Mouse (Mus musculus) MEL (cell line): ENCODE data around the gene Mpl.

Experiments
- CTCF ChIP-seq, 3 experiments: IDR thresholded peaks in 2 of 3; conservative IDR thresholded peaks in 1 of 3; 2 replicates each; pipeline ENCODE4 v1.5.1; 2011 to 2012; ENCODE audit warnings: low read length in 3 of 3, low read depth in 2 of 3, mild to moderate bottlenecking in 2 of 3, improper control_type of control experiment in 1 of 3, inconsistent platforms in 1 of 3, mixed read lengths in 1 of 3, moderate library complexity in 1 of 3; ENCODE audit not compliant: control insufficient read depth in 1 of 3, insufficient read depth in 1 of 3, poor library complexity in 1 of 3, severe bottlenecking in 1 of 3
- EP300 ChIP-seq, 2 experiments: IDR thresholded peaks; 2 replicates each; pipeline ENCODE4 v1.6.1; 2011; ENCODE audit warnings: improper control_type of control experiment in 2 of 2, low read length in 2 of 2, low read depth in 1 of 2, mild to moderate bottlenecking in 1 of 2
- GABPA ChIP-seq: IDR thresholded peaks from 2 replicates; pipeline ENCODE4 v1.6.1; 2012; ENCODE audit warnings: low read depth, mild to moderate bottlenecking, inconsistent platforms, low read length, improper control_type of control experiment, moderate library complexity
- KAT2A ChIP-seq: conservative IDR thresholded peaks from 2 replicates; pipeline ENCODE4 v1.6.1; 2012; ENCODE audit warnings: low read depth, low read length, improper control_type of control experiment, inconsistent platforms
- MAFK ChIP-seq: IDR thresholded peaks from 2 replicates; pipeline ENCODE4 v1.6.1; 2011; ENCODE audit warnings: low read depth, mild to moderate bottlenecking, low read length, improper control_type of control experiment, borderline replicate concordance
- MEF2A ChIP-seq: IDR thresholded peaks from 2 replicates; pipeline ENCODE4 v1.6.1; 2014; ENCODE audit warnings: low read depth, mild to moderate bottlenecking, inconsistent platforms, low read length, improper control_type of control experiment; ENCODE audit not compliant: poor library complexity, insufficient replicate concordance, severe bottlenecking; ENCODE audit errors: extremely low read depth
- MXI1 ChIP-seq: IDR thresholded peaks from 2 replicates; pipeline ENCODE4 v1.6.1; 2011; ENCODE audit warnings: mild to moderate bottlenecking, low read depth, low read length, improper control_type of control experiment
- NELFE ChIP-seq: IDR thresholded peaks from 2 replicates; pipeline ENCODE4 v1.6.1; 2011; ENCODE audit warnings: low read depth, low read length, improper control_type of control experiment
- POLR2A ChIP-seq, 2 experiments: IDR thresholded peaks; 2 replicates each; pipeline ENCODE4 v1.6.1; 2011 to 2012; ENCODE audit warnings: low read length in 2 of 2, mild to moderate bottlenecking in 2 of 2, control low read depth in 1 of 2, improper control_type of control experiment in 1 of 2, low read depth in 1 of 2, moderate library complexity in 1 of 2; ENCODE audit not compliant: control insufficient read depth in 1 of 2, insufficient read depth in 1 of 2, poor library complexity in 1 of 2
- TBP ChIP-seq: IDR thresholded peaks from 2 replicates; pipeline ENCODE4 v1.8.0; 2011; ENCODE audit warnings: low read depth, low read length, improper control_type of control experiment
- UBTF ChIP-seq: IDR thresholded peaks from 2 replicates; pipeline ENCODE4 v1.6.1; 2012; ENCODE audit warnings: low read depth, mild to moderate bottlenecking, inconsistent platforms, low read length, improper control_type of control experiment, moderate library complexity, borderline replicate concordance; ENCODE audit not compliant: insufficient read depth
- USF1 ChIP-seq: IDR thresholded peaks from 2 replicates; pipeline ENCODE4 v1.6.1; 2014; ENCODE audit warnings: low read depth, mild to moderate bottlenecking, inconsistent platforms, low read length, improper control_type of control experiment, moderate library complexity
- USF2 ChIP-seq, 2 experiments: IDR thresholded peaks; 2 replicates each; pipeline ENCODE4 v1.6.1; 2011 to 2012; ENCODE audit warnings: improper control_type of control experiment in 2 of 2, low read length in 2 of 2, borderline replicate concordance in 1 of 2, inconsistent platforms in 1 of 2, low read depth in 1 of 2, mild to moderate bottlenecking in 1 of 2; ENCODE audit not compliant: insufficient read depth in 1 of 2
- ZKSCAN1 ChIP-seq: IDR thresholded peaks from 2 replicates; pipeline ENCODE4 v1.6.1; 2012; ENCODE audit warnings: low read depth, mild to moderate bottlenecking, inconsistent platforms, low read length, improper control_type of control experiment, moderate library complexity

DNA sequence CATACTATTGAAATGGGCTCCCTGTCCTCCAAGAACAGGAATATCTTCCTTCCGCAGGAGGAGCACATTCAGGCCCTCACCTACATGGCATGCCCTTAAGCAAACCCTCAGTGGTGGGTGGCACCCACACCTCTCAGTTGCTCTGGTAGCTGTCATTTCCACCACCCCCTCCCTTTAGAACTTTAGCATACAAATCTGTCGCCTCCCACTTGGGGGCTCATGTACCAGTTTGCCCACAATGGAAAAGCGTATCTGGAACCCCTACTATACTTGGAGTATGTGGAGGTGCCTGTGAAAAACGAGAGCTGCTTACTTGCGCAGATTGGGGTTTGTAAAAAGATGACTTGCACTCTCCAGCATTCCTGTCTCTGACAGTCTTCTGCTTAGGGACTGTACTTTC lies 41.0 kb downstream of the Mpl start:
- TF ChIP-seq MAFK (no peak), EP300 (IDR thresholded peaks at IDR 0.05; ENCODE audit: low read depth in 1 of 2, low read length in 2 of 2) (no peak), CTCF (IDR thresholded peaks at IDR 0.05 in 2 of 3, conservative IDR thresholded peaks at IDR 0.05 in 1 of 3; ENCODE audit: control insufficient read depth in 1 of 3, insufficient read depth in 1 of 3, low read depth in 2 of 3, low read length in 3 of 3, poor library complexity in 1 of 3, severe bottlenecking in 1 of 3) (no peak), NELFE (no peak), MXI1 (no peak), USF2 (IDR thresholded peaks at IDR 0.05; ENCODE audit: borderline replicate concordance in 1 of 2, insufficient read depth in 1 of 2, low read depth in 1 of 2, low read length in 2 of 2) (no peak), TBP (no peak), UBTF (no peak), ZKSCAN1 (no peak), POLR2A (IDR thresholded peaks at IDR 0.05; ENCODE audit: control insufficient read depth in 1 of 2, insufficient read depth in 1 of 2, low read depth in 1 of 2, low read length in 2 of 2, poor library complexity in 1 of 2) (no peak), USF1 (no peak), KAT2A (no peak), MEF2A (no peak), GABPA (no peak)
